Mouse (Mus musculus): ENCODE measurements around the gene Trir.

The Trir gene

GRCm38 (mm10) chr8:85026670-85027515, at the start of gene Trir:
TSS of gene Trir (plus strand) at chr8:85026823.
- peak; percentile 96 for DNase-seq

GRCm38 (mm10) chr8:84977435-84978247, 49.0 kb upstream of the Trir start:
- peak; percentile 71 for DNase-seq

- peak; percentile 97 for DNase-seq
Measured at GRCm38 (mm10) chr8:84978248-84978940, 48.2 kb upstream of the Trir start, which contains the start of gene Junb. TSS of gene Junb (minus strand) at chr8:84978718.

GRCm38 (mm10) chr8:84979599-84980421, 46.8 kb upstream of the Trir start:
- DNase-seq: peak; percentile 95

- DNase-seq: no peak
Measured at GRCm38 (mm10) chr8:84980622-84981358, 45.8 kb upstream of the Trir start.

- DNase-seq: no peak
Measured at GRCm38 (mm10) chr8:84981644-84982498, 44.8 kb upstream of the Trir start.

GRCm38 (mm10) chr8:84982499-84983011, 44.1 kb upstream of the Trir start:
- DNase-seq: no peak

GRCm38 (mm10) chr8:84984294-84985048, 42.2 kb upstream of the Trir start:
- DNase-seq: no peak

GRCm38 (mm10) chr8:84985049-84985683, 41.5 kb upstream of the Trir start:
- DNase-seq: no peak

- peak; percentile 98 for DNase-seq
Measured at GRCm38 (mm10) chr8:84985684-84986378, 40.8 kb upstream of the Trir start.

- DNase-seq: no peak
Measured at GRCm38 (mm10) chr8:84986379-84986945, 40.2 kb upstream of the Trir start.

GRCm38 (mm10) chr8:84987388-84987787, 39.2 kb upstream of the Trir start:
- no peak for DNase-seq

- DNase-seq: no peak
Measured at GRCm38 (mm10) chr8:84987903-84988302, 38.7 kb upstream of the Trir start.

- DNase-seq: no peak
Measured at GRCm38 (mm10) chr8:84989311-84989731, 37.3 kb upstream of the Trir start.

GRCm38 (mm10) chr8:84989810-84990209, 36.8 kb upstream of the Trir start:
- peak; percentile 90 for DNase-seq

GRCm38 (mm10) chr8:84990349-84990748, 36.3 kb upstream of the Trir start, which contains the start of gene Hook2:
TSS of gene Hook2 (plus strand) at chr8:84990603.
- DNase-seq: peak; percentile 96

- DNase-seq: no peak
Measured at GRCm38 (mm10) chr8:84990836-84991235, 35.8 kb upstream of the Trir start.

GRCm38 (mm10) chr8:84994375-84994774, 32.2 kb upstream of the Trir start:
- no peak for DNase-seq

All from right cerebral cortex, adult 18-20 months (tissue).